Mouse (Mus musculus) retina, postnatal 1 day (tissue): ENCODE data around the gene Unk.

Source experiments
- DNase-seq: peaks from one replicate; pipeline ENCODE4 v3.0.0-alpha.2; 2012

Unk gene

GRCm38 (mm10) chr11:116030898-116031845 lies 1.1 kb downstream of the Unk start:
- DNase-seq = no peak

- no peak for DNase-seq
Observed at GRCm38 (mm10) chr11:116034584-116034983, 4.5 kb downstream of the Unk start.

- DNase-seq = no peak
Observed at GRCm38 (mm10) chr11:116036671-116037070, 6.5 kb downstream of the Unk start.

- DNase-seq = no peak
Observed at GRCm38 (mm10) chr11:116037826-116038225, 7.7 kb downstream of the Unk start.

- DNase-seq = no peak
Observed at GRCm38 (mm10) chr11:116040593-116040992, 10.5 kb downstream of the Unk start.

GRCm38 (mm10) chr11:116041833-116042232 lies 11.7 kb downstream of the Unk start:
- no peak for DNase-seq

- no peak for DNase-seq
Observed at GRCm38 (mm10) chr11:116042372-116043138, 12.4 kb downstream of the Unk start.

GRCm38 (mm10) chr11:116043286-116043685 lies 13.2 kb downstream of the Unk start:
- no peak for DNase-seq

- no peak for DNase-seq
Observed at GRCm38 (mm10) chr11:116045173-116045572, 15.1 kb downstream of the Unk start.

- DNase-seq = no peak
Observed at GRCm38 (mm10) chr11:116049610-116050009, 19.5 kb downstream of the Unk start.

- DNase-seq = no peak
Observed at GRCm38 (mm10) chr11:116050196-116050595, 20.1 kb downstream of the Unk start.

- DNase-seq = no peak
Observed at GRCm38 (mm10) chr11:116053510-116054229, 23.5 kb downstream of the Unk start.

GRCm38 (mm10) chr11:116055873-116056272 lies 25.8 kb downstream of the Unk start:
- DNase-seq = no peak

- DNase-seq = no peak
Observed at GRCm38 (mm10) chr11:116057237-116057881, 27.2 kb downstream of the Unk start.

GRCm38 (mm10) chr11:116058022-116058614 lies 28.0 kb downstream of the Unk start:
- no peak for DNase-seq

GRCm38 (mm10) chr11:116058868-116059690 lies 29.0 kb downstream of the Unk start:
- DNase-seq = no peak

GRCm38 (mm10) chr11:116059691-116060025 lies 29.5 kb downstream of the Unk start:
- DNase-seq = no peak

- no peak for DNase-seq
Observed at GRCm38 (mm10) chr11:116060596-116060995, 30.5 kb downstream of the Unk start.

- DNase-seq = no peak
Observed at GRCm38 (mm10) chr11:116061641-116062415, 31.7 kb downstream of the Unk start.

- DNase-seq = no peak
Observed at GRCm38 (mm10) chr11:116062521-116062920, 32.4 kb downstream of the Unk start.

- DNase-seq = no peak
Observed at GRCm38 (mm10) chr11:116063562-116063961, 33.4 kb downstream of the Unk start.
